Mouse (Mus musculus) CH12.LX (cell line): Measurements from ENCODE around the gene Serpina16. TPM values are rescaled to one million over a fixed set of nuclear protein-coding genes. Genes with fewer than 3 reads are reported as not detected.

Experiments
- DNase-seq: peaks from one replicate; pipeline ENCODE4 v3.0.0-alpha.2; 2013; ENCODE audit errors: extremely low read depth
- H3K27ac ChIP-seq: 2 replicates; pipeline ENCODE4 v1.5.1; 2012; ENCODE audit warnings: low read depth, mild to moderate bottlenecking, control low read depth, moderate library complexity; ENCODE audit not compliant: insufficient read depth
- H3K27me3 ChIP-seq: replicated peaks from 2 replicates; pipeline ENCODE3; 2012; ENCODE audit warnings: inconsistent platforms
- H3K36me3 ChIP-seq, 2 experiments: replicated peaks in 1 of 2; 2 replicates each; pipeline versions ENCODE3 to v1.6.1; 2012; ENCODE audit warnings: inconsistent platforms in 1 of 2, low read length in 1 of 2, mild to moderate bottlenecking in 1 of 2, mixed read lengths in 1 of 2, moderate library complexity in 1 of 2; ENCODE audit not compliant: control insufficient read depth in 1 of 2, insufficient read depth in 1 of 2
- H3K4me1 ChIP-seq, 2 experiments: 2 replicates each; pipeline ENCODE4 v1.6.1; 2012; ENCODE audit warnings: inconsistent platforms in 1 of 2, moderate library complexity in 1 of 2; ENCODE audit not compliant: insufficient read depth in 2 of 2, control insufficient read depth in 1 of 2
- H3K4me2 ChIP-seq: 2 replicates; pipeline ENCODE4 v1.6.1; 2012; ENCODE audit warnings: low read depth, mild to moderate bottlenecking, control low read depth; ENCODE audit not compliant: poor library complexity, insufficient read depth, severe bottlenecking
- H3K4me3 ChIP-seq, 3 experiments: fragments of 150-350 bp in 1 of 3; sonication (generic) in 1 of 3; replicated peaks in 1 of 3; 2 replicates each; pipeline versions ENCODE3 to v1.5.1; 2011 to 2012; ENCODE audit warnings: low read depth in 2 of 3, low read length in 2 of 3, mild to moderate bottlenecking in 2 of 3, moderate library complexity in 2 of 3, control low read depth in 1 of 3, improper control_type of control experiment in 1 of 3, inconsistent platforms in 1 of 3, mixed read lengths in 1 of 3; ENCODE audit not compliant: poor library complexity in 1 of 3
- H3K79me2 ChIP-seq: replicated peaks from 2 replicates; pipeline ENCODE4 v1.6.1; 2012; ENCODE audit warnings: mild to moderate bottlenecking, moderate library complexity; ENCODE audit not compliant: control insufficient read depth, poor library complexity, insufficient read depth, severe bottlenecking; ENCODE audit errors: extremely low read depth
- H3K9ac ChIP-seq: 2 replicates; pipeline ENCODE4 v1.6.1; 2012; ENCODE audit warnings: low read depth, mild to moderate bottlenecking, control low read depth, moderate library complexity; ENCODE audit not compliant: insufficient read depth
- H3K9me3 ChIP-seq: replicated peaks from 2 replicates; pipeline ENCODE3; 2012; ENCODE audit warnings: low read length, inconsistent platforms, mixed read lengths
- BHLHE40 ChIP-seq: IDR thresholded peaks from 2 replicates; pipeline ENCODE4 v1.6.1; 2011; ENCODE audit warnings: mild to moderate bottlenecking, low read depth, low read length, improper control_type of control experiment
- CHD2 ChIP-seq: IDR thresholded peaks from 2 replicates; pipeline ENCODE4 v1.6.1; 2011; ENCODE audit warnings: low read length, improper control_type of control experiment
- E2F4 ChIP-seq: IDR thresholded peaks from 2 replicates; pipeline ENCODE4 v1.6.1; 2011; ENCODE audit warnings: low read depth, low read length, improper control_type of control experiment; ENCODE audit not compliant: insufficient replicate concordance
- ELF1 ChIP-seq: IDR thresholded peaks from 2 replicates; pipeline ENCODE4 v1.6.1; 2014; ENCODE audit warnings: low read depth, mild to moderate bottlenecking, inconsistent platforms, low read length, improper control_type of control experiment
- EP300 ChIP-seq: IDR thresholded peaks from 2 replicates; pipeline ENCODE4 v1.6.1; 2011; ENCODE audit warnings: low read length, improper control_type of control experiment
- ETS1 ChIP-seq: conservative IDR thresholded peaks from 2 replicates; pipeline ENCODE4 v1.6.1; 2012; ENCODE audit warnings: low read depth, mild to moderate bottlenecking, inconsistent platforms, low read length, improper control_type of control experiment, moderate library complexity
- GABPA ChIP-seq: IDR thresholded peaks from 2 replicates; pipeline ENCODE4 v1.6.1; 2012; ENCODE audit warnings: low read depth, low read length, improper control_type of control experiment, inconsistent platforms; ENCODE audit not compliant: insufficient replicate concordance
- JUND ChIP-seq: conservative IDR thresholded peaks from 2 replicates; pipeline ENCODE4 v1.6.1; 2011; ENCODE audit warnings: low read depth, low read length, improper control_type of control experiment
- KAT2A ChIP-seq: IDR thresholded peaks from 2 replicates; pipeline ENCODE4 v1.6.1; 2012; ENCODE audit warnings: low read length, improper control_type of control experiment, inconsistent platforms; ENCODE audit not compliant: insufficient replicate concordance
- MXI1 ChIP-seq: IDR thresholded peaks from 2 replicates; pipeline ENCODE4 v1.6.1; 2011; ENCODE audit warnings: mild to moderate bottlenecking, low read depth, low read length, improper control_type of control experiment
- MYC ChIP-seq: IDR thresholded peaks from 2 replicates; pipeline ENCODE4 v1.6.1; 2011; ENCODE audit warnings: low read depth, mild to moderate bottlenecking, improper control_type of control experiment, low read length
- NELFE ChIP-seq: IDR thresholded peaks from 2 replicates; pipeline ENCODE4 v1.6.1; 2011; ENCODE audit warnings: low read depth, low read length, improper control_type of control experiment
- PAX5 ChIP-seq: IDR thresholded peaks from 2 replicates; pipeline ENCODE4 v1.6.1; 2012; ENCODE audit warnings: low read length, inconsistent platforms, mixed read lengths
- POLR2A ChIP-seq: IDR thresholded peaks from 2 replicates; pipeline ENCODE4 v1.6.1; 2011; ENCODE audit warnings: low read depth, mild to moderate bottlenecking, improper control_type of control experiment, low read length
- POLR2AphosphoS2 ChIP-seq: IDR thresholded peaks from 2 replicates; pipeline ENCODE4 v1.6.1; 2011; ENCODE audit warnings: low read depth, low read length, improper control_type of control experiment
- RAD21 ChIP-seq: IDR thresholded peaks from 2 replicates; pipeline ENCODE4 v1.6.1; 2011; ENCODE audit warnings: low read depth, mild to moderate bottlenecking, low read length, improper control_type of control experiment, moderate library complexity
- SIN3A ChIP-seq: IDR thresholded peaks from 2 replicates; pipeline ENCODE4 v1.6.1; 2012; ENCODE audit warnings: low read length, improper control_type of control experiment, inconsistent platforms
- SMC3 ChIP-seq: IDR thresholded peaks from 2 replicates; pipeline ENCODE4 v1.6.1; 2011; ENCODE audit warnings: low read depth, low read length, improper control_type of control experiment
- TBP ChIP-seq: conservative IDR thresholded peaks from 2 replicates; pipeline ENCODE4 v1.6.1; 2011; ENCODE audit warnings: low read depth, low read length, improper control_type of control experiment
- USF2 ChIP-seq: conservative IDR thresholded peaks from 2 replicates; pipeline ENCODE4 v1.6.1; 2011; ENCODE audit warnings: low read depth, low read length, improper control_type of control experiment
- ZKSCAN1 ChIP-seq: IDR thresholded peaks from 2 replicates; pipeline ENCODE4 v1.6.1; 2012; ENCODE audit warnings: low read depth, inconsistent platforms, low read length, improper control_type of control experiment, borderline replicate concordance
- ZMIZ1 ChIP-seq: IDR thresholded peaks from 2 replicates; pipeline ENCODE4 v1.6.1; 2012; ENCODE audit warnings: low read depth, mild to moderate bottlenecking, inconsistent platforms, low read length, improper control_type of control experiment
- dilution Hi-C: fragments of 300-500 bp; cut with MboI; formaldehyde crosslinking; loops from 2 replicates; pipeline ENCODE4 v1.14.3; 2020; ENCODE audit warnings: low sequenced_read_pairs; ENCODE audit not compliant: extremely low pct_unique_long_range_greater_than_20kb, extremely low pct_ligation_motif_present
- in situ Hi-C: fragments of 300-500 bp; cut with MboI; formaldehyde crosslinking; loops from 3 replicates; pipeline ENCODE4 v1.14.3; 2019; ENCODE audit warnings: low sequenced_read_pairs, low pct_ligation_motif_present, low pct_unique_long_range_greater_than_20kb, mixed read lengths
- polyA plus RNA-seq: library from polyadenylated mRNA; unstranded; fragments of >175 nt; gene quantifications from 2 replicates; pipeline ENCODE4 v1.2.1, GENCODE M21; 2012; ENCODE audit warnings: low read depth; ENCODE audit not compliant: insufficient read length
- total RNA-seq, 2 experiments: library from RNA; depleted of rRNA; stranded (reverse); fragments of 300-350 nt in 1 of 2; fragments of >200 nt in 1 of 2; gene quantifications; 2 replicates each; pipeline ENCODE4 v1.2.3; 2012 to 2014

Serpina16 gene
- total and polyA plus RNA-seq, 3 experiments: not detected

GRCm38 (mm10) chr12:103660076-103660475, 15.9 kb downstream of the Serpina16 start:
- TF ChIP-seq NELFE (no peak), SIN3A (no peak), POLR2AphosphoS2 (no peak), MYC (no peak), CHD2 (no peak), SMC3 (no peak), USF2 (no peak), ETS1 (no peak), BHLHE40 (no peak), JUND (no peak), ELF1 (no peak), POLR2A (no peak), MXI1 (no peak), ZMIZ1 (no peak), ZKSCAN1 (no peak)
- Histone ChIP-seq H3K9me3 (no peaks in the 10 kb centered on the region), H3K27me3 (peaks cover 73% of the 10 kb centered on the region), H3K79me2 (no peaks in the 10 kb centered on the region), H3K27ac (no peak overlapping the region), H3K4me2 (no peak overlapping the region), H3K4me3 (no peak overlapping the region), H3K4me1 (no peaks in the 10 kb centered on the region; a peak in 1 of 4 replicates), H3K36me3 (no peaks in the 10 kb centered on the region), H3K9ac (no peak overlapping the region)
- dilution Hi-C loops: no loop called here
- DNase-seq: no peak
- in situ Hi-C loops: no loop called here

GRCm38 (mm10) chr12:103659171-103659570, 16.8 kb downstream of the Serpina16 start:
- no peaks in the 10 kb centered on the region for H3K9me3 ChIP-seq
- no peaks in the 10 kb centered on the region; a peak in 1 of 4 replicates for H3K4me1 ChIP-seq
- H3K9ac ChIP-seq: no peak overlapping the region
- no peaks in the 10 kb centered on the region for H3K79me2 ChIP-seq
- H3K27me3 ChIP-seq: peaks cover 78% of the 10 kb centered on the region
- no peak overlapping the region for H3K4me2 ChIP-seq
- H3K36me3 ChIP-seq: no peaks in the 10 kb centered on the region
- TF ChIP-seq ZMIZ1: no peak
- TF ChIP-seq MYC: no peak
- TF ChIP-seq PAX5: no peak
- no peak for TF ChIP-seq E2F4
- TF ChIP-seq EP300: no peak
- no peak for TF ChIP-seq RAD21
- no peak for TF ChIP-seq TBP
- TF ChIP-seq KAT2A: no peak
- TF ChIP-seq GABPA: no peak
- TF ChIP-seq BHLHE40: no peak
- H3K4me3 ChIP-seq: no peak overlapping the region
- dilution Hi-C loops (no loop called here), in situ Hi-C loops (no loop called here)
- H3K27ac ChIP-seq: no peak overlapping the region
- no peak for DNase-seq
